Mouse (Mus musculus): Measurements from ENCODE around the gene Stox1. TPM values are rescaled to one million over a fixed set of nuclear protein-coding genes. Genes with fewer than 3 reads are reported as not detected.

Stox1 gene
- polyA plus RNA-seq, 1 experiment from 2014 or later = 2.9 TPM

DNA sequence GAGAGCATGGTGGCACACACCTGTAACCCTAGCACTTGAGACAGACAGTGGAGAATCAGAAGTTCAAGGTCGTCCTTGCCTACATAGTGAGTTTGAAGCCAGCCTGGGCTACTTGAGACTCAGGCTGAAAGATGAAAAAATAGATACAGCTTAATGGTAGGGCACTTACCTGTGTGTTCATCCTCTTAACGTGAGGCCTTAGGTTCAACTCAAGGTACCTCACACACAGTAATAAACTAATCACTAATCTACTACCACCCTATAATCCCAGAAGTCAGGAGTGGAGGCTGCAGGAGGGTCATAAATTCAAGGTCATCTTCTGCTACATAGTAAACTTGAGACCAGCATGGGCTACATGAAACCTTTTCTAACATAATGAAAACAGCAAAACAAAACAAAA lies 57.5 kb downstream of the Stox1 start:
- no peaks in the 10 kb centered on the region for H3K9me3 ChIP-seq (ENCODE audit: low read depth, low read length)
- H3K4me3 ChIP-seq (ENCODE audit: low read depth, low read length) = no peak overlapping the region
- H3K4me1 ChIP-seq (ENCODE audit: insufficient read depth) = no peaks in the 10 kb centered on the region; the same call in 1 of the 2 replicates
- no peak for ATAC-seq (ENCODE audit: insufficient read depth)
- 71% methylated on average over 2 of the region's 2 CpGs for WGBS
- H3K27ac ChIP-seq (ENCODE audit: low read depth) = no peak overlapping the region
- no peak overlapping the region for H3K9ac ChIP-seq
- no peak for DNase-seq
- no peak for TF ChIP-seq CTCF (IDR thresholded peaks at IDR 0.05; ENCODE audit: low read depth)
- no peaks in the 10 kb centered on the region for H3K27me3 ChIP-seq (ENCODE audit: insufficient read depth, low read length)
- H3K4me2 ChIP-seq = no peak overlapping the region
- no peaks in the 10 kb centered on the region for H3K36me3 ChIP-seq (ENCODE audit: insufficient read depth)

DNA sequence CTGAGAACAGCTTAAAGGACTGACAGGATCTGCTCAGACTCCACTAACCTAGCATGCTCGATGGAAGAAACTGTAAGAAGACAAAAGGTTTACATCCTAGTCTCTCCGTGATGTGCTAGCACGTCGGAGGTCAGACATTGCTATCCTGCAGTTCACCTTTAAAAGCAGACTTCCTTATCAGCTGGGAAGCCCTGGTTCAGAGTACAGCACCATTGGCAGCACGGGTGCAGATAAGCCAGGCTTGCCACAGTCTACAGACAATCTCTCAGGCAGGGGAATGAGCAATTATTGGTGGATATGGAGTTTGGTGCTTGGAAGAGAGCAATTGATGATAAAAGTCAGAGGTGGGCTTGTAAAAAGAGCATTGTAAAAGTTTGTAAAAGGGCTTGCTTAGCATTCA lies 57.9 kb downstream of the Stox1 start:
- Histone ChIP-seq H3K4me2 (no peak overlapping the region), H3K36me3 (ENCODE audit: insufficient read depth) (no peaks in the 10 kb centered on the region), H3K27ac (ENCODE audit: low read depth) (no peak overlapping the region), H3K9ac (no peak overlapping the region), H3K9me3 (ENCODE audit: low read depth, low read length) (no peaks in the 10 kb centered on the region), H3K27me3 (ENCODE audit: insufficient read depth, low read length) (no peaks in the 10 kb centered on the region), H3K4me1 (ENCODE audit: insufficient read depth) (no peaks in the 10 kb centered on the region; the same call in 1 of the 2 replicates), H3K4me3 (ENCODE audit: low read depth, low read length) (no peak overlapping the region)
- DNase-seq = no peak
- ATAC-seq (ENCODE audit: insufficient read depth) = no peak
- WGBS = 68% methylated on average over 5 of the region's 5 CpGs
- TF ChIP-seq CTCF (IDR thresholded peaks at IDR 0.05; ENCODE audit: low read depth) = no peak

DNA sequence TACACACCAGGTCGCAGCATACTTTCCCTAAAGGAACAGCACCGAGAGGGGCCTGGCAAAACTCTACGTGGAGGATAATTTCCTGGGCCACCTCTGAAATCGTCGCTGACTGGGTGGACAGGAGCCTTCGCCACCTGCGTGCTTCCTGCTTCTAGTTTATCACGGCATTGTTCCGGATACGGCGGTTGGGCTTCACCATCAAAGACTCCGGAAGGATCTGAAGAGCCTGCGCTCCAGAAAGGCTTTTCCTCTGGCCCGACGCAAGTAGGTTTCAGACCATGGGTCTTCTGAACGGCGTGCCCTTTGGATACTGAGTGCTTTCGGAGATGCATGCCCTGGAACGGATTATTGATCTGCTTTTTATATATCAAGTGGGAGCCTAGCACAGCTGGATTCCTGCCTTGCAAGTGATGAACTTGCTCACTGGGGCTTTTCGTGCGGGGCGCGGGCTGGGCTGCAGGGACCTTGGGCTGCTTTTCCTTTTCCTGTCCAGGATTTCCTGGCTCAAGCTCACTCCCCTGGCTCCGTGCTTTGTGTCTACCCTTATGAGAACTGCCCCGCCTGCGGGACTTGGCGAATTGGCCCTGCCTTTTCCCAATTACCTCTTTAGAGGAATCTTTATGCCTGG lies 60.9 kb downstream of the Stox1 start:
- H3K4me3 ChIP-seq (ENCODE audit: low read depth, low read length) = peak overlapping the region; percentile 15; the same call in 1 of the 2 replicates
- H3K9ac ChIP-seq = peak overlapping the region; percentile 32; the same call in 1 of the 2 replicates
- no peak for TF ChIP-seq CTCF (IDR thresholded peaks at IDR 0.05; ENCODE audit: low read depth)
- no peaks in the 10 kb centered on the region for H3K27me3 ChIP-seq (ENCODE audit: insufficient read depth, low read length)
- 50% methylated on average over 27 of the region's 27 CpGs for WGBS
- DNase-seq (peak; percentile 61), ATAC-seq (ENCODE audit: insufficient read depth) (peak; percentile 44; the same call in 1 of the 2 replicates)
- no peaks in the 10 kb centered on the region for H3K9me3 ChIP-seq (ENCODE audit: low read depth, low read length)
- peak overlapping the region; percentile 47 for H3K4me2 ChIP-seq
- no peaks in the 10 kb centered on the region; the same call in 1 of the 2 replicates for H3K4me1 ChIP-seq (ENCODE audit: insufficient read depth)
- H3K27ac ChIP-seq (ENCODE audit: low read depth) = peak overlapping the region; percentile 72; the same call in 1 of the 2 replicates
- H3K36me3 ChIP-seq (ENCODE audit: insufficient read depth) = no peaks in the 10 kb centered on the region

DNA sequence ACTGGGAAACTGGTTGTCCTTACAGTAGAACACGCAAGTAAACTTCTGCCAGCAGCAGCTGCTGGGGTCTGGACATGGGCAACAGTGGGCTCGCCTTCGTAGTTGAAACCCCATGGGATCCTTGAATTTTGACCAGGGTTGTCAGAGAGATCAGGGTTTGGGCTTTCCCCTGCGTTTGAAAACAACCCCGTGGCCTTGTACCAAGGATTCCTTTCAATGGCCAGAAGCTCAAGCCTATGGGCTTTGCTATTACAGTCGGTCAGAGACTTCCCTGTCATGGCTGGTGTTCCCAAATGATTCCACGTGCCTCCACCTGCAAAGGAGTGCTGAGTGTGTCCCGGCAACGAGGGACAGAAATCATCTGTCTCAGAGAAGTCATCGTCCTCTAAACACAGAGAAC lies 61.8 kb downstream of the Stox1 start:
- Histone ChIP-seq H3K9ac (no peak overlapping the region), H3K27ac (ENCODE audit: low read depth) (peak overlapping the region; percentile 72; the same call in 1 of the 2 replicates), H3K27me3 (ENCODE audit: insufficient read depth, low read length) (no peaks in the 10 kb centered on the region), H3K4me3 (ENCODE audit: low read depth, low read length) (no peak overlapping the region), H3K36me3 (ENCODE audit: insufficient read depth) (no peaks in the 10 kb centered on the region), H3K4me1 (ENCODE audit: insufficient read depth) (no peaks in the 10 kb centered on the region; the same call in 1 of the 2 replicates), H3K9me3 (ENCODE audit: low read depth, low read length) (no peaks in the 10 kb centered on the region), H3K4me2 (no peak overlapping the region; the same call in 1 of the 2 replicates)
- TF ChIP-seq CTCF (IDR thresholded peaks at IDR 0.05; ENCODE audit: low read depth) = no peak
- DNase-seq (no peak), ATAC-seq (ENCODE audit: insufficient read depth) (no peak)
- WGBS = 79% methylated on average over 10 of the region's 10 CpGs

DNA sequence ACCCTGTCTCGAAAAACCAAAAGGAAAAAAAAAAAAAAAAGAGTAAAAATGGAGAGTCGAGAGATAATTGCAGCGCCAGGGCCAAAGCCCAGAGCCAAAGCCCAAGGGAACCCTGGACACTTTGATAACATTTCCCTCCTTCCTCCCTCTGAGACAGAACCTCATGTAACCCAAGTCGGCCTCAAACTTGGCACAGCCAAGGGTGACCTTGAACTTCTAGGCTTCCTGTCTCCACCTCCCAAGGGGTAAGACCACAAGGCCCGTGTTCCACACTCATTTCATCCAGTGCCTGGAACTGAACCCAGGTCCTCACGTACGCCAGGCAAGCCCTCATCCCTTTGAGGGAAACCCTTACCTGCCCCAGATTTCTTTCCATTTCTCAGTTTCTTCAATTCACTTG lies 69.2 kb downstream of the Stox1 start:
- Histone ChIP-seq H3K4me2 (no peak overlapping the region), H3K9me3 (ENCODE audit: low read depth, low read length) (no peaks in the 10 kb centered on the region), H3K36me3 (ENCODE audit: insufficient read depth) (no peaks in the 10 kb centered on the region), H3K9ac (no peak overlapping the region), H3K27ac (ENCODE audit: low read depth) (no peak overlapping the region), H3K27me3 (ENCODE audit: insufficient read depth, low read length) (no peaks in the 10 kb centered on the region), H3K4me1 (ENCODE audit: insufficient read depth) (no peaks in the 10 kb centered on the region), H3K4me3 (ENCODE audit: low read depth, low read length) (no peak overlapping the region)
- 78% methylated on average over 7 of the region's 7 CpGs for WGBS
- TF ChIP-seq CTCF (IDR thresholded peaks at IDR 0.05; ENCODE audit: low read depth) = no peak
- ATAC-seq (ENCODE audit: insufficient read depth) = no peak
- no peak for DNase-seq

DNA sequence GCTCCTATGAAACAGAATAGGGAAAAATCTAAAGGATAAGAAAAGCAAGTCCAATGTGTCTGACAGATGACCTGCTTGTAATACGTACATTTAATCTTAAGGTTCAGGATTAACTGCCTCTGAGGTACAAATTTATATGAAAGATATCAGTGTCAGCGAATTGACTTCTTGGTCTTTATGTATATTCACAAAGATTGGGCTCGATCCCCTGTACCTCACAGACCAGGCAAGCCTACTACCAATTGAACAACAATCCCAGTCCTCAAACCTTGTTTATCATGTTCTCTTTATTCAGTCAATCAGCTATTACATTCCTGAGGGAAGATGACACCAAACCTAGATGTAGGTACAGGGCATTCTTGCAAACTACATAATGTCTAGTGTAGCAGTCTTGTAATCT lies 74.0 kb downstream of the Stox1 start:
- WGBS = 13% methylated on average over 3 of the region's 3 CpGs
- Histone ChIP-seq H3K9me3 (ENCODE audit: low read depth, low read length) (no peaks in the 10 kb centered on the region), H3K4me1 (ENCODE audit: insufficient read depth) (peaks cover 9% of the 10 kb centered on the region; the same call in 1 of the 2 replicates), H3K4me2 (peak overlapping the region; percentile 67), H3K27ac (ENCODE audit: low read depth) (peak overlapping the region; percentile 96), H3K27me3 (ENCODE audit: insufficient read depth, low read length) (no peaks in the 10 kb centered on the region), H3K9ac (peak overlapping the region; percentile 59), H3K36me3 (ENCODE audit: insufficient read depth) (peaks cover 12% of the 10 kb centered on the region), H3K4me3 (ENCODE audit: low read depth, low read length) (peak overlapping the region; percentile 95)
- DNase-seq (no peak), ATAC-seq (ENCODE audit: insufficient read depth) (no peak)
- no peak for TF ChIP-seq CTCF (IDR thresholded peaks at IDR 0.05; ENCODE audit: low read depth)

DNA sequence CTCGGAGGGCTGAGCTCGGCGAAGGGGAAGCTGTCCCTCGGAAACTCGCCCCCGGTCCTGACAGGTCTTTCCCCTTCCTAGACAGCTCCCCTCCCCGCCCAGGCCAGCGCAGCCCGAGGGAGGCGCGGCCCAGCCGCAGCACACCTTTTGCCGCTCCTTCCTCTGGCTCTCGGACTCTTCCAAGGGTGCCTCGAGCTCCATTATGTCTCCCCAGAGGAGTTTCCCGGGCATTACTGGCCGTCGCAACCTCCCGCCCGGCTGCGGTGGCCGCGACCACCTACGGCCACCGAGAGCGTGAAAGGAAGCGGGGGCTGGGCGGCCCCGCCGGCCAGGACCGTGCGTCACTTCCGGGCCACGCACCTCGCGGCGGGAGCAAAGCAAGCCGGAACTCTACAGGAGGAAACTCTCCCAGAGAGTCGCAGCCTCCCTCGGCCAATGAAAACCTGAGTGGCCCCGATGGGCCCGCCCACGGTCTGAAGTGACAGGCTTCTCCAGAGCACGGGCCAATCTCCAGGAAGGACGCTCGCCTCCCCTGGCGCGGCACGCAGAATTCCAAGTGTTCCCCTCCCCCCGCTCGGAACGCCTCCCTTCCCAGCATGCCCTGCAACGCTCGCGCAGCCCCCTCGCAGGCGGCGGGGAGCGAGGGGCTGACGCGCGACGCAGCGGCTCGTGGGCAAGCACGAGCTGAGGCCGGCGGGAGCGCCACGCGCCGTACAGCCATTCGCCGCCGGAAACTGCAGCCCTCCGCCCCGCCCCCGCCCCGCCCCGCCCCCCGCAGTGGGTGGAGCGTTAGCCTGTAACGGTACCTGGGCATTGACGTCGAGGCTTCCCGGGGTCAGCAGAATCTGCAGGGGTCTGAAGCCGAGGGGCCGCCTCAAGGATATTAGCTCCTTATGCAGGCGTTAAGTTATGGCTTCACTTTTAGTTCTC lies 74.8 kb downstream of the Stox1 start, which contains the start of gene Ddx50:
Gene Ddx50 (minus strand): TSS at position 338 of the 930 bp plus-strand sequence.
- TF ChIP-seq CTCF (IDR thresholded peaks at IDR 0.05; ENCODE audit: low read depth) = no peak
- peaks cover 9% of the 10 kb centered on the region; the same call in 1 of the 2 replicates for H3K4me1 ChIP-seq (ENCODE audit: insufficient read depth)
- peak within 1 kb of the TSS; percentile 87 for H3K4me2 ChIP-seq
- H3K36me3 ChIP-seq (ENCODE audit: insufficient read depth) = peaks cover 20% of the 10 kb centered on the region
- peak within 1 kb of the TSS; percentile 95 for H3K4me3 ChIP-seq (ENCODE audit: low read depth, low read length)
- peak within 1 kb of the TSS; percentile 94 for H3K9ac ChIP-seq
- peak within 1 kb of the TSS; percentile 96 for H3K27ac ChIP-seq (ENCODE audit: low read depth)
- H3K27me3 ChIP-seq (ENCODE audit: insufficient read depth, low read length) = no peaks in the 10 kb centered on the region
- H3K9me3 ChIP-seq (ENCODE audit: low read depth, low read length) = no peaks in the 10 kb centered on the region
- DNase-seq (peak; percentile 100), ATAC-seq (ENCODE audit: insufficient read depth) (peak; percentile 100)
- WGBS = under 1% methylated on average over 89 of the region's 89 CpGs

Data from lung, embryonic 14.5 days (tissue).